Mouse (Mus musculus) lung, adult 2 months (tissue): ENCODE data around the gene Elp6. TPM values are rescaled to one million over a fixed set of nuclear protein-coding genes. Genes with fewer than 3 reads are reported as not detected.

Experiments
- DNase-seq: peaks from one replicate; pipeline ENCODE4 v3.0.0; 2022
- H3K4me1 ChIP-seq: fragments of 200-500 bp; 2 replicates; pipeline ENCODE4 v1.6.1; 2011; ENCODE audit warnings: low read length; ENCODE audit not compliant: control insufficient read depth, insufficient read depth
- H3K4me3 ChIP-seq: fragments of 200-500 bp; replicated peaks from 2 replicates; pipeline ENCODE3; 2011; ENCODE audit warnings: low read depth, mild to moderate bottlenecking, control low read depth, low read length; ENCODE audit errors: extremely low read depth
- CTCF ChIP-seq: fragments of 200-500 bp; IDR thresholded peaks from 2 replicates; pipeline ENCODE4 v1.5.1; 2011; ENCODE audit warnings: mild to moderate bottlenecking, low read length, control low read depth; ENCODE audit not compliant: insufficient read depth
- POLR2A ChIP-seq: fragments of 200-500 bp; IDR thresholded peaks from 2 replicates; pipeline ENCODE4 v1.6.1; 2011; ENCODE audit warnings: low read depth, mild to moderate bottlenecking, control low read depth, low read length, borderline replicate concordance; ENCODE audit errors: extremely low read depth
- WGBS: fragments of 180-500 bp; shearing (Covaris S2); methylation state at CpG from one replicate; pipeline ENCODE4 v1.1.7; 2018; 5-methylcytosine and 5-hydroxymethylcytosine counted together
- polyA plus RNA-seq: library from polyadenylated mRNA; depleted of rRNA; stranded (reverse); fragments of >200 nt; gene quantifications from 2 replicates; pipeline ENCODE4 v1.2.3, GENCODE M21; 2012

Gene Elp6
- polyA plus RNA-seq, 1 experiment, result 8.2 TPM

- Histone ChIP-seq H3K4me1 (no peaks in the 10 kb centered on the region), H3K4me3 (no peak overlapping the region)
- DNase-seq, result no peak
- WGBS, result 49% methylated on average over 8 of the region's 8 CpGs
- no peak for TF ChIP-seq POLR2A
- TF ChIP-seq CTCF, result no peak
These were observed 27.5 kb upstream of the Elp6 start for GRCm38 (mm10) chr9:110277431-110277881.

DNA sequence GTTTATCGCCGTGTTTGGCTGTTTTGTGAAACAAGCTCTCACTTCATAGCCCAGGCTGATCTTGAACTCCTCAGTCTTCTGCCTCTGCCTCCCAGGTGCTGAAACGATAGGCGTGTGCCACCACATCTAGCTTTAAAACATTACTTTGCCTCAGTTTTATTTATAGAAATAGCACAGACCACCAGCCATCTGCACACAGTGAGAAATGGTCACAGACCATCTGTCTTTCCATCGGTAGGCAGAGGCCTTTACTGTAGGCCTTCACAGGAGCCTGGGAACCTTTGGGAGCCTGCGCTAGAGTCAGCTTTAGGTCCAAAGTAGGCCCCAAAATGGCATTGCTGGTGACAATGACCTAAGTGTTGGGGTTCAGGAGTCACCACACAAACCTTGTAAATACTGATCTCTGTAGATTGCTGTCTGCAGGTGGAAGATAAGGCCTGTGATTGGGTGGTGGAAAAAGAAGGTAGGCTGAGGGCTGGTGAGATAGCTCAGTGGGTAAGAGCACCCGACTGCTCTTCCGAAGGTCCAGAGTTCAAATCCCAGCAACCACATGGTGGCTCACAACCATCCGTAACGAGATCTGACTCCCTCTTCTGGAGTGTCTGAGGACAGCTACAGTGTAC lies 20.8 kb upstream of the Elp6 start:
- 94% methylated on average over 10 of the region's 10 CpGs for WGBS
- TF ChIP-seq CTCF, result no peak
- TF ChIP-seq POLR2A, result no peak
- DNase-seq, result no peak
- no peak overlapping the region for H3K4me3 ChIP-seq
- no peaks in the 10 kb centered on the region for H3K4me1 ChIP-seq

GRCm38 (mm10) chr9:110287321-110287924 lies 17.6 kb upstream of the Elp6 start:
- 80% methylated on average over 7 of the region's 7 CpGs for WGBS
- Histone ChIP-seq H3K4me3 (no peak overlapping the region), H3K4me1 (no peaks in the 10 kb centered on the region)
- no peak for TF ChIP-seq POLR2A
- no peak for TF ChIP-seq CTCF
- no peak for DNase-seq

GRCm38 (mm10) chr9:110293254-110293718 lies 11.7 kb upstream of the Elp6 start:
- H3K4me1 ChIP-seq, result no peaks in the 10 kb centered on the region
- TF ChIP-seq CTCF, result no peak
- no peak for TF ChIP-seq POLR2A
- no peak for DNase-seq
- WGBS, result 70% methylated on average over 12 of the region's 12 CpGs
- no peak overlapping the region for H3K4me3 ChIP-seq

- no peak for DNase-seq
- WGBS, result 86% methylated on average over 13 of the region's 13 CpGs
- H3K4me1 ChIP-seq, result no peaks in the 10 kb centered on the region
- TF ChIP-seq CTCF, result no peak
- no peak for TF ChIP-seq POLR2A
- no peak overlapping the region for H3K4me3 ChIP-seq
These were observed 11.0 kb upstream of the Elp6 start for GRCm38 (mm10) chr9:110293873-110294415.

GRCm38 (mm10) chr9:110294786-110295185 lies 10.2 kb upstream of the Elp6 start:
- no peak for DNase-seq
- TF ChIP-seq CTCF (no peak), POLR2A (no peak)
- H3K4me3 ChIP-seq, result no peak overlapping the region
- no peaks in the 10 kb centered on the region for H3K4me1 ChIP-seq
- 39% methylated on average over 3 of the region's 3 CpGs for WGBS

DNA sequence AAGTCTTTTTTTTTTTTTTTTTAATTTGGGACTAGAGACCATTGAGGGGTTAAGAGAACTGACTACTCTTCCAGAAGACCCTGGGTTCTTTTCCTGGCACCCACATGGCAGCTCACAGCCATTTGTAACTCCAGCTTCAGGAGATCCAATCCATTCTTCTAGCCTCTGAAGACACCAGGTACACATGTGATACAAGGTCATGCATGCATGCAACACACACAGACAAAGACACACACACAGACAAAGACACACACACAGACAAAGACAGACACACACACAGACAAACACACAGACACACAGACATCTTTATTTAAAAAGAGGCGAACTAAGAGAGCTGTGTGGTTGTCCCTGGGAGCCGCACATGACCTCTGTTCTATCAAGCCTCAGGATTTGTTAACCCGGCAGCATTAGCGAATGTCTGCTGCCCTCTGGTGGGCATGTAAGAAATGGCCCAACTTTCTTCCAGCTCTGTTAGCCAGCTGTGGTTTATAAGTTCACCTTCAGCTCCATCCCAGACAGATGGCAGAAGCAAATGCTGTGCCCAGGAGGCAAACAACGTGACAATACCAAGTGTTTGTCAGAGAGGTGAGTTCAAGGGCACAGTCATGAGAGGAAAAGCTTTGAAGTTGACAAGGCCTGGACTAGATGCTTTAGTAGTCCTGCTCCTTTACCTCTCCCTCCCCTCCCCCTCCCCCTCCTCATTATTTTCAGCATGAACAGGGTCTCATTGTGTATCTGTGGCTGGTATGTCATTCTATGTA lies 7.9 kb upstream of the Elp6 start:
- DNase-seq, result peak; percentile 72
- TF ChIP-seq CTCF (peak; percentile 85), POLR2A (no peak)
- 3% methylated on average over 5 of the region's 5 CpGs for WGBS
- Histone ChIP-seq H3K4me1 (no peaks in the 10 kb centered on the region), H3K4me3 (no peak overlapping the region)

- no peak for DNase-seq
- peak overlapping the region; percentile 71 for H3K4me3 ChIP-seq
- 4% methylated on average over 4 of the region's 4 CpGs for WGBS
- H3K4me1 ChIP-seq, result no peaks in the 10 kb centered on the region
- TF ChIP-seq POLR2A (no peak), CTCF (no peak)
These were observed 457 bp upstream of the Elp6 start for GRCm38 (mm10) chr9:110304516-110304915.

DNA sequence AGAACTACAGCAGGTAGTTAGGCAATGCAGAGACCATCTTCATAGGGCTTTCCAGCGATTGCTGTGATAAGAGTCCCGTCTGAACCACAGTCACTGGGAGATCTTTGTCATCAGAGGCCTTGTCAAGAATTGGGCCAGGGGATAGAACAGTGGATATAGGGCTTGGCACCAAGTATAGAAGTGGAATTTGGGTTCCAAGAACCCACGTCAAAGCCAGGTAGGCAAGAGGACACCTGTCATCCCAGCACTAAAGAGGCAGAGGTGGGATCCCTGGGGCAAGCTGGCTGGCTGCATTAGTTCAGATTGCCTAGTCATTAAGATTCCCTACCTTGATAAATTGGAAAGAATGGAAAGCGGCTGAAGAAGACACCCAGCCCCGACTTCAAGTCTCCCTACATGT lies 1.4 kb downstream of the Elp6 start:
- Histone ChIP-seq H3K4me3 (no peak overlapping the region), H3K4me1 (no peaks in the 10 kb centered on the region)
- no peak for TF ChIP-seq POLR2A
- no peak for TF ChIP-seq CTCF
- DNase-seq, result no peak
- WGBS, result 94% methylated on average over 5 of the region's 5 CpGs
